Mouse (Mus musculus) frontal cortex, adult 2 months (tissue): ENCODE data around the gene Slc22a23. TPM values are rescaled to one million over a fixed set of nuclear protein-coding genes. Genes with fewer than 3 reads are reported as not detected.

Experiments
- DNase-seq, 2 experiments: peaks; one replicate each; pipeline ENCODE4 v3.0.0; 2022; ENCODE audit warnings: low spot score in 1 of 2; ENCODE audit errors: extremely low spot score in 1 of 2
- polyA plus RNA-seq: library from polyadenylated mRNA; depleted of rRNA; stranded (reverse); fragments of >200 nt; gene quantifications from 2 replicates; pipeline ENCODE4 v1.2.3, GENCODE M21; 2012

Gene Slc22a23
- polyA plus RNA-seq, 1 experiment, result 44.9 TPM

DNA sequence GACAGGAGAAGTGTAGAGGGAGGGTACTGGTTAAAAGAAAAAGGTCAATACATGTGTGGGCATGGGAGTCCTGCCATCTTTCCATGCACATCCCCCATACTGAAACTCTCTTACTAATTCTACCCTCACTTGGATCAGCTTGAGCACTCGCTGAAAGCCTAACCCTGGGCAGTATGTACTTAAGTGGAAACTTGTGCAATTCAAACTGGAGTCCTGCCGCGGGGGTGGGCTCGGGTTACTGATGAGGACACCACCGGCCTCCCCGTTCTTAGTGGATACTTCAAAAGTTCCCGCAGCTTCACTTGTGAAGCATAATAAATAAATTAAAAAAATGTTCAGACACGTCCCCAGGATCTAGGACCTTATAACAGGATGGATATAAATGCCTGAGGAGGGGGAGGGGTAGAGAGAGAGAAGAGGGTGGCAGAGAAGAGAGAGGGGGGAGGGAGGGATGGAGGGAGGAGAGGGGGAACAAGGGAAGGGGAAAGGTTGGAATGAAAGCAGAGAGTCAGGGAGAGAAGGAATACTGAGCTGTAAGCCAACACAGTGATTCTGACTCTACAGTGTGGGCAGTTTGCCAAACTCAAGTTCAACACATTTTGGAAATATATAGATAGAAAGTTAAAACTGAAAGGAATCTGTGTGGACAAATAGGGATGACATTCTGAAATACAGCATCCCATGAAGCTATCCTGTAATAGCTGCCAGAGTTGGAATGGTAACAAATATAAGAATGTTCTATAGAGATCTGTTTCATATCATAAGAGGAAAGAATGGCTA, 72.5 kb downstream of the Slc22a23 start:
- DNase-seq, result no peak

DNA sequence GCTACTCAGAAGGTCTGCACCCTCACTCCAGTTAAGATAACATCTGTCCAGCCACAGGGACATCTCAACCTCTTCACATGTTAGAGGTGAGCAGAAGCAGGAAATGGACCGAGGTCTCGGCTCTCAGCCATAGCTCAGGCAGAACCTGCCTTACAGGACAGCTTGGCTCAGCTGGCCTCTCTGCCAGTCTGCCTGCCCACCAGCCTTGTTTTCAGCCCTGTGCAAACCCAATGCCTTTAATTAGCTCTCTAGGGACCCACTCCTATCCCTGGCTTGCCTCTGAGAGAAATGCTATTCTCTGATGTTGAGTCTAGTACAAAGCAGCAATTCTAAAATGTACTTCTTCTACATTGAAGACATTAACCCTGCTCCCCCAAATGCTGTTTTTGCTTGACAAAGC, 73.3 kb downstream of the Slc22a23 start:
- no peak for DNase-seq

- no peak for DNase-seq
Observed at GRCm38 (mm10) chr13:34270886-34271602, 73.9 kb downstream of the Slc22a23 start.

GRCm38 (mm10) chr13:34269376-34269991, 75.5 kb downstream of the Slc22a23 start:
- DNase-seq, result no peak

- no peak for DNase-seq
Observed at GRCm38 (mm10) chr13:34266942-34267660, 77.9 kb downstream of the Slc22a23 start.

GRCm38 (mm10) chr13:34266067-34266466, 78.9 kb downstream of the Slc22a23 start:
- DNase-seq, result no peak

DNA sequence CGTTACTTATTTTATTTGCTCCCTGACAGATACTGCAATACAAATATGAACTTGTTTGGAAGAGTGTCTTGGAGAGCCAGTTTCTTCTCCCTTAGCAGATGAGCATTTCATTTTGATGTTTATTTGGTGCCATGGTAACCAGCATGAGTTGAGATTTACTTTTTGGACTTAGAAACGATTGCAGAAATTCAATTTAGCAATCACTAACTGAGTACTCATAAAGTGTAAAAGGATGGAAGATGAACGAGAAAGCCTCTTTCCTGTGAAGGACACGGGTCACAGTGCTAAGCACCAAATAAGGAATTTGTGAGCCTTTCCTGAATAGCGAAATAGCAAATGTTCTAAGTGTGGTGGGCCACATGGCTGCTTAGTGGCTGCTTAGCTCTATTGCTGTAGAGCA, 79.4 kb downstream of the Slc22a23 start:
- no peak for DNase-seq

DNA sequence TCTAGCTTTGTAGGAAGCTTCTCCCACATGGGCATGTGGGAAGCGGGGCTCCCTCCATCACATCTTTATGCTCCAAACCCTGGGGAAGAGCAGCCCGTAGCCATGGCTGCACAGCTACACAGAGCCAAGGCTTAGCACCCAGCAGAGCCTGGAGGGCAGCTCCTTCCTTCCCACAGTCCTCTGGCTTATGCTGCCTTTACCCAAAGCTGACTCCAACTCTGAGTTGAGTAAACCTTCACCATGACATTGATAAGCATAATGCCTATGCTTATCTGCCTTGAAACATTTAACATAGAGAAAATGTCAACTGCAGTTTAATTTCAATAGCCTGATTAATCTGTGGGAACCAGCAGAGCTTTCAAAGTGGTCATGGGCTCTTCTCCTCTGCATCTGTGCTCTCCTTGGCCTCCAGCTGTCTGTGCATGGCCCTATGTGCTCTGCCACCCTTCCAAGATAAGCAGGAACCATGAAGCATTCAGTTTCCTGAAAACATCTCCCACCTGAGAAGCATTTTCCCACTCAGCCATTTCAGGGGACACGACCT, 79.9 kb downstream of the Slc22a23 start:
- no peak for DNase-seq

GRCm38 (mm10) chr13:34264508-34264907, 80.5 kb downstream of the Slc22a23 start:
- DNase-seq, result no peak

DNA sequence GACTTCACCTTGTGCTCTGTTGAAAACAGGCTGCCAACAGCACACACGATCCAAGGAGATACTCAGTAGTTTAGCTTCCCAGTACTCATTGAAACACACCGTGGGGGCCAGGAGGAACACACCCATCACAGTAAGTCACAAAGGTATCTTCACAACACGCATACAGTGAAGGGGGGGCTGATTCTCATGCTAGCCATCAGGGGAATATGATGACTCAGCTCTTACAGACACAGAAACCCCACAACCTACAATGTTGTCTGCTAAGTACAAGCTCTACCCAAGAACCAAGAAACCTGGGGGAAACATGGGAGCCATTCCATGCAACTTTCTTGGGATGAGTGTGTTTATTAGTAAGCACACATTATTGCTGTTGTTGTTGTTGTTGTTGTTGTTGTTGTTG, 86.2 kb downstream of the Slc22a23 start:
- no peak for DNase-seq

DNA sequence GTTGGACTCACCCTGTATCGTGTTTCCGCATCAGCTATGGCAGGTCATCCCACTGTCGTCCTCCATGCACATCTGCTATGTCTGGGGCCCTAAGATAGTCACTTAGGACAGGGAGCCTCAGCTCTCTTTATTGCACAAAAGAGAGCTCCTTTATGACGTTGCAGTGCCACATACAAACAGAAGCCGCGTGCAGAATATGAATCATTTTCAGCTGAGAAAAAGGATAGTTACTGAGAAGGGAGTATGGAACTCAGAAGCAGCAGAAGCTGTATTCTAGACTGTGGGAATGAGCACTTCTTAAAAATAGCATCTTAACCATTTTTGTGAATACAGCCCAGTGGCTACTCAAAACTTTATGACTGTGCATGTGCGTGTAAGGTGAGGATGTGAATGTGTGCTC, 87.8 kb downstream of the Slc22a23 start:
- DNase-seq, result no peak

- no peak for DNase-seq
Observed at GRCm38 (mm10) chr13:34256676-34257075, 88.3 kb downstream of the Slc22a23 start.

DNA sequence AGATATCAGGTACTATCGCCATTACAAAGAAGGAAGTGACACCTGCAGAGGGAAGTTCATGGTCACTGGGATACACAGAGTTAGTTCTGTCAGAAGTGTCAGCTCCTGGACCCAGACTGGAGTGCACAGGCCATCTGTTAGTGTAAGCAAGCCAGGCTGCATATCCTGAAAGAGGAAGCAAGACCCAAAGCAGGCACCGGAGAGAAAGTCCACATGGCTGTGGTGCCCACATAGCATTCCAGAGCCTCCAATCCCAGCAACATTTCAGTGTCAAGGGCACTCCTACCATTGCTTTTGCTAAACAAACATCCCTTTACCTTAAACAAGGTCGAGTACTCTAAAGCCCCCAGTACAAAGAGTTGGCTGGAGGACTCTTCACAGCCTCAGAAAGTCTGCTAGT, 89.7 kb downstream of the Slc22a23 start:
- no peak for DNase-seq

- no peak for DNase-seq
Observed at GRCm38 (mm10) chr13:34254691-34255090, 90.3 kb downstream of the Slc22a23 start.

DNA sequence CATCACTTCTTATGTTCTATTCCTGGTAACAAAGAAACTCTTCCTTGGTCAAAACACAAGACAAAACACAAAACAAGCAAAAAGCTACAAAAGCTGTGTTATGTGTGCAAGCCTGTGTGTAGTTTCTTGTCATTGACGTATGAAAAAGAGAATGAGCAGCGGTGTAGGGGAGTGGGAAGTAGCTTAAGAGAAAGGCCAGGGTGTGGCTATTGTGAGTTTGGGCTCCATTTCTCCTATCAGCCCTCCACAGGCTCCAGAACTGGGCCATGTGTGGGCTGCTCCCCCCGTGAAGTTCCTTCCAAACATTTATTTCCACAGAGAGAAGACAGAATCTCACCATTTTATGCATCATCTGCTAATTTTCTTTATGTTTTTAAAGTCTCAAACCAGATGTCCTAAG, 91.2 kb downstream of the Slc22a23 start:
- DNase-seq, result no peak

DNA sequence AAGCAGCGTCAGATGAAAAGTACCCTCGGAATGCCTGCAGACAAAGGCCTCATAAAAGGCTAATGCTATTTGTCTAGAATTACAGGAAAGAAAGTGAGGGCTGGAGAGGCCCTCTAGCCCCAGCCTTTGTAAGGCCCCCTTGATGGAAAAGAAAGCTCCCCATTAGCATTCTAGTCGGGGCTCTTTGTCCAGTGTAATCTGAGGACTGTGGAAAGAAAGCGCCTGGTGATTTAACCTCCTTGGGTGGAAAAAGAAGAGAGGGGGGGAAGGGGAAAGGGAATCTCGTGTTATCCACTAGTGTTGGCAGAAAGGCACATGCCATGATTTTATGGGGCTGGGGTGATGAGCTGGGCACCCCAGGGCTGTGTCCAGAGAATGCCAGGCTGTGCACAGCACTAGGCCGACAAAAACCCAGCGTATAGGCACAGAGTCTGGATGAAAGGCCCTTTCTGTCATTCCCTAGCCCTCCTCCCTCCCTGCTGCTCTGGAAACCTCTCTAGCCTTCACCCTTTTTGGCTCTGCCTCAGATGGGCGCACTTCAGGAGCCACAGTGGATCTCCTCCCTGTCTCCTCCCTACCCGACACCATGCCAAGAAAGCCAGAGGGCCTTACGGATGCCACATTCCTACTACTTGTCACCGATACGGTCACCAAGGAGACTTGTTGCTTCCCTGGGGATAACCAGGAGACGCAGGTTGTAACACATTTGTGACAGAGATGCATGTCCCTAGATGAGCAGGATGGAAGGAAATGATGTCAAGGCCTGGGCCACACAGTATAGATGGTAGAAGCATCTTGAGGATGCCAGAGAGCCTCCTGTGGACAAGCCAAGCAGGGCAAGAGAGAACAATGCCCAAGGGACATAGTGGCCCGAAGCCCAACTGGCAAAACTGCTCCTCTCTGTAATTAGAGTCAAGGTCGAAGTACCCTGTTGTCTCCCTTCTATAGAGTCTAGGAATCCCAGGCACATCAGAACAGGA, 95.8 kb downstream of the Slc22a23 start:
- peak in 1 of 2 experiments; percentile 42 for DNase-seq

GRCm38 (mm10) chr13:34248107-34248506, 96.9 kb downstream of the Slc22a23 start:
- DNase-seq, result no peak

DNA sequence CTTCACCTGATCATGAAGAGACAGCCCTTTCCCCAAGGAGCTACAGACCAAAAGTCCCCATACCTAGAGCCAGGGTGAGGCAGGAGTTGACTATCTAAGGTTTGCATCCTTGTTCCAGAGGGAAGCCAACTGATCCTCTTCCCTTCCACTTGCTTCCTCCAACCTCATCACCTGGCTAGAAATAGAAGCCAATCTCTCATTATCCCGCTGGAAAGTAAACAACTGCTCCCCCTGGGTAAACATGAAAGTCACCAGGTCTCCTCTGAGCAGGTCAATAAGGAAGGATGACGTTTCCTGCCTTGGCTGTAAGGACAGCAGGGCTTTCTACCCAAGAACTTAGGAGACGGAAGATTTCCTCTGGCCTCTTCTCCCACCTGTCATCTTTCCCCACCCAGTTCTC, 98.2 kb downstream of the Slc22a23 start:
- no peak for DNase-seq

DNA sequence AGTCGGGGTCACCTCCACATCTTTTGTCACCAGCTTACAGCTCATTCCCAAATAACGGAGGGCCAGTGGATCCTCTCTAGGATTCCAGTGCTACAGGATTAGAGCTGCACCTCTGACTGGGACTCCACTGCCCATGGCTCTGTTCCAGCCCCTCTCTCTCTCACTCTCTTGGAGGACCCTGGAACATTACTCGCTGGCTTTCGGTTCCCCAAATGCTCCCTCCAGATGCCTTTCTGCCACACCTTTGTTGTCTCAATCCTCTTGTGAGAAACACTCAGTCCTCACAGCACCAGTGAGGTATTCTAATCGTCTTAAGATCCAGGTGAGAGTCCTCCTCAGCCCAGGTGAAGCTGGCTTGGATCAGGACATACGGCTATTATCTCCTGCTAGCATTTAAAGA, 99.8 kb downstream of the Slc22a23 start:
- DNase-seq, result no peak

GRCm38 (mm10) chr13:34244186-34244585, 100.8 kb downstream of the Slc22a23 start:
- no peak for DNase-seq
